Mouse (Mus musculus): ENCODE results near the gene H2-M1. TPM values are rescaled to one million over a fixed set of nuclear protein-coding genes. Genes with fewer than 3 reads are reported as not detected.

H2-M1 gene
- not detected in 2 replicates for polyA plus RNA-seq (2012; rRNA removed; ENCODE audit: low replicate concordance)

GRCm38 (mm10) chr17:36672119-36672518 is at the start of gene H2-M1:
H2-M1 (minus strand) TSS chr17:36672219.

DNA sequence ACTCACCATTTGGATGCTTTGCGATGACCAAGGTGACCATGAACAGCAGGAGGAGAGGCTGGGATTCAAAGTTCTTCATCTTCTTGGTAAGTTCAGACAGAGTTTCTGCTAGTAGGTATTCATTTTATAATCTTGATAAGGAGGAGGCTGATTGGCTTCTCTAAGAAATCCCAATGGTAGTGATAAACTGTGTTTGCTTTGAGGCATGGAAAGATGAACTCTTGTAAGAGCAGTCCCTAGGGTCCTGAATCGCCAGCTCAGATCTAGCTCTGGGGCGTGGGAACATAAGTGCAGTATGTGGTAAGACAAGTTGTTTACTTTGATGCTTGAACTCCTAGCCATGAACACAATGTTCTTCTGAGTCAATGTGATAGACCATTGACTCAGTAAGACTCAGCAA is 29.5 kb downstream of the H2-M1 start, which contains the start of gene H2-M9:
TSS of gene H2-M9 (minus strand) at position 101 of the 400 bp plus-strand sequence.

Other genes starting within 250 kb of the H2-M1 start
- not detected in 2 replicates for gene H2-M10.4, start 209.9 kb downstream of the H2-M1 start, polyA plus RNA-seq (2012; rRNA removed; ENCODE audit: low replicate concordance)
- gene H2-M11, start 125.1 kb downstream of the H2-M1 start, polyA plus RNA-seq (2012; rRNA removed; ENCODE audit: low replicate concordance), result not detected in 2 replicates
- 0.09 TPM in 1 of 2 replicates, not detected in the other for gene H2-M9, start 29.6 kb downstream of the H2-M1 start, polyA plus RNA-seq (2012; rRNA removed; ENCODE audit: low replicate concordance)
- gene H2-M10.5, start 100.7 kb upstream of the H2-M1 start, polyA plus RNA-seq (2012; rRNA removed; ENCODE audit: low replicate concordance), result not detected in 2 replicates
- not detected in 2 replicates for gene H2-M10.6, start 140.0 kb upstream of the H2-M1 start, polyA plus RNA-seq (2012; rRNA removed; ENCODE audit: low replicate concordance)
- 26.0 and 26.5 TPM in 2 replicates for gene Trim26, start 164.9 kb upstream of the H2-M1 start, polyA plus RNA-seq (2012; rRNA removed; ENCODE audit: low replicate concordance)
- gene Trim15, start 195.0 kb upstream of the H2-M1 start, polyA plus RNA-seq (2012; rRNA removed; ENCODE audit: low replicate concordance), result 7.4 and 33.1 TPM in 2 replicates
- gene Trim10, start 197.4 kb upstream of the H2-M1 start, polyA plus RNA-seq (2012; rRNA removed; ENCODE audit: low replicate concordance), result 0.05 TPM in 1 of 2 replicates, not detected in the other
- 15.0 and 31.3 TPM in 2 replicates for gene Trim40, start 217.9 kb upstream of the H2-M1 start, polyA plus RNA-seq (2012; rRNA removed; ENCODE audit: low replicate concordance)
- 26.5 and 31.2 TPM in 2 replicates for gene Trim31, start 225.9 kb upstream of the H2-M1 start, polyA plus RNA-seq (2012; rRNA removed; ENCODE audit: low replicate concordance)